Mouse (Mus musculus) erythroblast, embryonic 14.5 days (primary cell): ENCODE measurements around the gene Wdr81. TPM values are rescaled to one million over a fixed set of nuclear protein-coding genes. Genes with fewer than 3 reads are reported as not detected.

ENCODE experiments used
- H3K27me3 ChIP-seq: 2 replicates; pipeline ENCODE4 v1.6.1; 2012; ENCODE audit warnings: inconsistent platforms; ENCODE audit not compliant: control insufficient read depth
- H3K36me3 ChIP-seq: 2 replicates; pipeline ENCODE4 v1.6.1; 2012; ENCODE audit warnings: mild to moderate bottlenecking, inconsistent platforms; ENCODE audit not compliant: control insufficient read depth
- H3K4me1 ChIP-seq: 2 replicates; pipeline ENCODE4 v1.6.1; 2012; ENCODE audit warnings: inconsistent platforms; ENCODE audit not compliant: control insufficient read depth
- H3K4me3 ChIP-seq: replicated peaks from 2 replicates; pipeline ENCODE3; 2012; ENCODE audit warnings: moderate library complexity, mild to moderate bottlenecking, inconsistent platforms
- H3K9me3 ChIP-seq: 2 replicates; pipeline ENCODE4 v1.6.1; 2012; ENCODE audit warnings: low read length, inconsistent platforms, mixed read lengths; ENCODE audit not compliant: control insufficient read depth
- GATA1 ChIP-seq: IDR thresholded peaks from 2 replicates; pipeline ENCODE4 v1.6.1; 2012; ENCODE audit warnings: low read length, inconsistent platforms, mixed read lengths
- TAL1 ChIP-seq: IDR thresholded peaks from 3 replicates; pipeline ENCODE4 v1.6.1; 2012; ENCODE audit warnings: low read length, inconsistent platforms, mixed read lengths
- polyA plus RNA-seq: library from polyadenylated mRNA; stranded (reverse); fragments of >175 nt; gene quantifications from 2 replicates; pipeline ENCODE4 v1.2.3, GENCODE M21; 2012

Wdr81 gene
- polyA plus RNA-seq, 1 experiment: 11.2 TPM

DNA sequence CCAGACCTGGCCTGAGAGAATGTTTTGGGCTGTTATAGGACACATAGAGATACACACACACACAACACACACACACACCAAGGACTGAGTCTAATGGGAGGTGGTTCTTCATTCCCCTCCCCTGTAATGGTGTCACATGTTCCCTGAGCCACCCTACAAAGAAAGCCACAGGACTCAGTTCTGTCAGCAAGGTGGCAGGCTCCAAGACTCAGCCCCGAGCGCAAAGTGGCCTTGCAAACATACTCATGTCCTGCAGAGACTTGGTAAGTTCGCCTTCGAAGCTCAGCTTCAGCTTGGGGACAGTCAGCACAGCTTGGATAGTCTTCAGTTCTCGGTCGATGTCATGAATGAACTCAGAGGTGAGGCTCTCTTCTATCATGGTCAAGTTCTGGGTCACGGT, 43.9 kb downstream of the Wdr81 start:
- TF ChIP-seq GATA1: no peak
- no peak for TF ChIP-seq TAL1
- H3K9me3 ChIP-seq: no peaks in the 10 kb centered on the region
- no peaks in the 10 kb centered on the region for H3K4me1 ChIP-seq
- H3K4me3 ChIP-seq: no peak overlapping the region
- H3K36me3 ChIP-seq: peaks cover 2% of the 10 kb centered on the region; the same call in 1 of the 2 replicates
- H3K27me3 ChIP-seq: no peaks in the 10 kb centered on the region

GRCm38 (mm10) chr11:75409679-75410575, 44.6 kb downstream of the Wdr81 start:
- TF ChIP-seq GATA1: no peak
- no peak for TF ChIP-seq TAL1
- no peak overlapping the region for H3K4me3 ChIP-seq
- H3K9me3 ChIP-seq: no peaks in the 10 kb centered on the region
- no peaks in the 10 kb centered on the region for H3K27me3 ChIP-seq
- no peaks in the 10 kb centered on the region for H3K4me1 ChIP-seq
- H3K36me3 ChIP-seq: peaks cover 2% of the 10 kb centered on the region; the same call in 1 of the 2 replicates

DNA sequence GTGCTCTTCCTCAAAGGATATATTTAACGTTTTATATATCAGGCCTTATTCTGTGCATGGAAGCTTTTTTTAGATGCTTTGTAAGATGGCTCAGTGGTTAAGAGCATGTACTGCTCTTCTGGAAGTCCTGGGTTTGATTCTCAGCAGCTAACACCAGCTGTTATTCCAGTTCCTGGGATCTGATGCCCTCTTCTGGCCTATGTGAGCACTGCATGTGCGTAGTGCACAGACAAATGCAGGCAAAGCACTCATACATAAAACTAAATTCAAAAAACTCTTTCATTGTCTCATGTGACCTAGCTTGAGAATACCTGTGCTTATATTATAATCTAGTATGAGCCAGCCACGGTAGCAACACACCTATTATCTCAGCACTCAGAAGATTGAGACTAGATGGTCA, 47.7 kb downstream of the Wdr81 start:
- H3K4me3 ChIP-seq: no peak overlapping the region
- H3K36me3 ChIP-seq: peaks cover 4% of the 10 kb centered on the region; the same call in 1 of the 2 replicates
- H3K27me3 ChIP-seq: no peaks in the 10 kb centered on the region
- H3K4me1 ChIP-seq: peaks cover 2% of the 10 kb centered on the region
- no peak for TF ChIP-seq TAL1
- no peak for TF ChIP-seq GATA1
- H3K9me3 ChIP-seq: no peaks in the 10 kb centered on the region

- Histone ChIP-seq H3K4me1 (peaks cover 2% of the 10 kb centered on the region), H3K4me3 (no peak overlapping the region), H3K9me3 (no peaks in the 10 kb centered on the region), H3K27me3 (no peaks in the 10 kb centered on the region), H3K36me3 (peaks cover 4% of the 10 kb centered on the region; the same call in 1 of the 2 replicates)
- TF ChIP-seq TAL1 (no peak), GATA1 (no peak)
Measured at GRCm38 (mm10) chr11:75406104-75406503, 48.4 kb downstream of the Wdr81 start.

GRCm38 (mm10) chr11:75404801-75405200, 49.7 kb downstream of the Wdr81 start:
- Histone ChIP-seq H3K4me3 (no peak overlapping the region), H3K36me3 (peaks cover 5% of the 10 kb centered on the region), H3K9me3 (no peaks in the 10 kb centered on the region), H3K4me1 (peaks cover 2% of the 10 kb centered on the region), H3K27me3 (no peaks in the 10 kb centered on the region)
- TF ChIP-seq GATA1 (no peak), TAL1 (no peak)

DNA sequence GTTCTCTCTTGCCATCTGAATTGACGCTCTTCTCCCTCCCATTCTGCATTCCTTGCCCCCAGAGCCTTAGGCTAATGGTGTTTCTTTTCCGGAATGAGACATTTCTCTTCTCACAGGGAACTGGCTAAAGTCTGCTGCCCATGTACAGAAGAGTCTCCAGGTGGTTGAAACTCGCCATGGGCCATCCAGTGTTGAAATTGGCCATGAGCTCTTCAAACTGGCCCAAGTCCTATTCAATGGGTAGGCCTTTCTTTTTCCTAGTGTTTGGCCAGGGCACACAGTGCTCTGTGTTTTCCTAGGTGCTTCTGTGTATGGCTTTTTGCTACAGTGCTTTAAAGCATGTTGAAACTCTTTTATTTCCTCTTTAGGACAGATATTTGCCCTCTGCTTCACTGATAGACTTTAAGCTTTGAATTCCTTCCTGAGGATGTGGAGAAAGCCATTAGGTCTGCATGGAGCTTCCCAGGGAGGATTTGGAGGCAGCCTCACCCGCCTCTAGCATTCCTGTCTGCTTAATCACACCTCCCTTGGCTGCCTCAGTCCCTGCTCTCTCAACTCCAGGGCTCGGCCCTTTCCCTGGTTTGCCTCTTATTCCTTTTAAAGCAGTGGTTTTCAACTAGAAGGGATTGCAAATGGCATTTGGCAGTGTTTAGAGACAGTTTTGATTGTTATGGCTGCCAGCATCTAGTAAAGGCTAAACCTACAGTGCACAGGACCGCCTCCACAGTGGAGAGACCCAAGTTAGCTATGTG, 51.0 kb downstream of the Wdr81 start:
- Histone ChIP-seq H3K4me1 (peaks cover 2% of the 10 kb centered on the region), H3K9me3 (no peaks in the 10 kb centered on the region), H3K4me3 (no peak overlapping the region), H3K27me3 (no peaks in the 10 kb centered on the region), H3K36me3 (peaks cover 8% of the 10 kb centered on the region)
- no peak for TF ChIP-seq TAL1
- TF ChIP-seq GATA1: no peak

GRCm38 (mm10) chr11:75402271-75402690, 52.2 kb downstream of the Wdr81 start:
- no peak overlapping the region for H3K4me3 ChIP-seq
- H3K27me3 ChIP-seq: no peaks in the 10 kb centered on the region
- no peaks in the 10 kb centered on the region for H3K9me3 ChIP-seq
- TF ChIP-seq TAL1 (no peak), GATA1 (no peak)
- H3K36me3 ChIP-seq: peaks cover 8% of the 10 kb centered on the region
- H3K4me1 ChIP-seq: peaks cover 2% of the 10 kb centered on the region

- H3K27me3 ChIP-seq: no peaks in the 10 kb centered on the region
- no peaks in the 10 kb centered on the region for H3K9me3 ChIP-seq
- H3K4me3 ChIP-seq: no peak overlapping the region
- TF ChIP-seq TAL1 (no peak), GATA1 (no peak)
- H3K36me3 ChIP-seq: peaks cover 8% of the 10 kb centered on the region
- H3K4me1 ChIP-seq: peaks cover 2% of the 10 kb centered on the region
Measured at GRCm38 (mm10) chr11:75400099-75400498, 54.4 kb downstream of the Wdr81 start.

- peaks cover 6% of the 10 kb centered on the region for H3K36me3 ChIP-seq
- no peak overlapping the region for H3K4me3 ChIP-seq
- H3K9me3 ChIP-seq: no peaks in the 10 kb centered on the region
- peaks cover 2% of the 10 kb centered on the region for H3K4me1 ChIP-seq
- no peaks in the 10 kb centered on the region for H3K27me3 ChIP-seq
- no peak for TF ChIP-seq TAL1
- no peak for TF ChIP-seq GATA1
Measured at GRCm38 (mm10) chr11:75399411-75399841, 55.1 kb downstream of the Wdr81 start.
